In the genomic region with DNA sequence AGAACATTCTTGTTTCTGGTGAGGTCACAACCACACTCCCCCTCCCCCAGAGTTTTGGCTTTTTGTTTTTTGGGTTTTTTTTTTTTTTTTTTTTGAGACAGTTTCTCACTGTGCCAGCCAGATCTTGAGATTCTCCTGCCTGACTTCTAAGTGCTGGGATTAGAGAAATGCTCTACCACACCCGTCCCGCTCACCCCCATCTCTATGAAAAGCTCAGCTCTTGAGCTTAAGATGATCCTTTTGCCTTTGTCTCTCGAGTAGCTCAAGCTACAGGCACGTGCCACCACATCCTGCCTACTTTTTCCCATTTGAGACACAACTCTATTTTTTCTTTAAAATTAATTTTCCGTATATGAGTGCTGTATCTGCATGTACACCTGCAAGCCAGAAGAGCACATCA, we compare ENCODE assay signal across 2 mouse cellular contexts.
TF ChIP-seq lines count a peak whose summit lies in the region.

No protein-coding gene starts in this region.

TF ChIP-seq in CH12.LX, 34 proteins besides CTCF, POLR2A, EP300 and RAD21:
- TF ChIP-seq TBP (conservative IDR thresholded peaks at IDR 0.05; ENCODE audit: low read depth, low read length) (no peak), IRF4 (IDR thresholded peaks at IDR 0.05; ENCODE audit: low read depth, low read length) (no peak), USF1 (IDR thresholded peaks at IDR 0.05; ENCODE audit: low read depth, low read length) (no peak), CHD1 (IDR thresholded peaks at IDR 0.05; ENCODE audit: low read depth, low read length) (no peak), POLR2AphosphoS2 (IDR thresholded peaks at IDR 0.05; ENCODE audit: low read depth, low read length) (peak; percentile 85), NRF1 (IDR thresholded peaks at IDR 0.05; ENCODE audit: low read depth, low read length) (no peak), USF2 (conservative IDR thresholded peaks at IDR 0.05; ENCODE audit: low read depth, low read length) (no peak), GABPA (IDR thresholded peaks at IDR 0.05; ENCODE audit: insufficient replicate concordance, low read depth, low read length) (no peak), KAT2A (IDR thresholded peaks at IDR 0.05; ENCODE audit: insufficient replicate concordance, low read length) (no peak), ZMIZ1 (IDR thresholded peaks at IDR 0.05; ENCODE audit: low read depth, low read length) (peak; percentile 82), E2F4 (IDR thresholded peaks at IDR 0.05; ENCODE audit: insufficient replicate concordance, low read depth, low read length) (no peak), PAX5 (IDR thresholded peaks at IDR 0.05; ENCODE audit: low read length) (no peak), ZKSCAN1 (IDR thresholded peaks at IDR 0.05; ENCODE audit: borderline replicate concordance, low read depth, low read length) (no peak), SIN3A (IDR thresholded peaks at IDR 0.05; ENCODE audit: low read length) (no peak; the same call in 1 of the 2 replicates), JUN (IDR thresholded peaks at IDR 0.05; ENCODE audit: insufficient read depth, low read depth, low read length) (no peak), HCFC1 (IDR thresholded peaks at IDR 0.05; ENCODE audit: low read depth, low read length) (no peak), UBTF (IDR thresholded peaks at IDR 0.05; ENCODE audit: low read depth, low read length) (no peak), MXI1 (IDR thresholded peaks at IDR 0.05; ENCODE audit: low read depth, low read length) (no peak), MEF2A (IDR thresholded peaks at IDR 0.05; ENCODE audit: borderline replicate concordance, low read depth, low read length) (no peak), ZNF384 (IDR thresholded peaks at IDR 0.05; ENCODE audit: low read depth, low read length) (no peak; the same call in none of the 2 replicates), ELF1 (IDR thresholded peaks at IDR 0.05; ENCODE audit: low read depth, low read length) (no peak), JUND (conservative IDR thresholded peaks at IDR 0.05; ENCODE audit: low read depth, low read length) (no peak), MYC (IDR thresholded peaks at IDR 0.05; ENCODE audit: low read depth, low read length) (no peak), ZC3H11A (IDR thresholded peaks at IDR 0.05; ENCODE audit: low read depth, low read length) (no peak), CHD2 (IDR thresholded peaks at IDR 0.05; ENCODE audit: low read length) (peak; percentile 47; the same call in 1 of the 2 replicates), RCOR1 (conservative IDR thresholded peaks at IDR 0.05; ENCODE audit: low read depth, low read length) (no peak), BHLHE40 (IDR thresholded peaks at IDR 0.05; ENCODE audit: low read depth, low read length) (no peak)

TF ChIP-seq in MEL, 35 proteins besides CTCF, POLR2A, EP300 and RAD21:
- no peak for TF ChIP-seq ETS1 (IDR thresholded peaks at IDR 0.05; ENCODE audit: low read depth, low read length)
- no peak for TF ChIP-seq KAT2A (conservative IDR thresholded peaks at IDR 0.05; ENCODE audit: low read depth, low read length)
- TF ChIP-seq UBTF (IDR thresholded peaks at IDR 0.05; ENCODE audit: borderline replicate concordance, insufficient read depth, low read depth, low read length): no peak
- no peak for TF ChIP-seq MEF2A (IDR thresholded peaks at IDR 0.05; ENCODE audit: extremely low read depth, insufficient replicate concordance, low read depth, low read length, poor library complexity, severe bottlenecking)
- peak; percentile 67; the same call in 1 of the 2 replicates for TF ChIP-seq POLR2AphosphoS2 (IDR thresholded peaks at IDR 0.05; ENCODE audit: low read length)
- TF ChIP-seq ZNF384 (IDR thresholded peaks at IDR 0.05; ENCODE audit: low read depth, low read length): peak; percentile 54; the same call in 1 of the 2 replicates
- TF ChIP-seq NRF1 (IDR thresholded peaks at IDR 0.05; ENCODE audit: insufficient read depth, low read depth, low read length, poor library complexity, severe bottlenecking): no peak
- TF ChIP-seq TBP (IDR thresholded peaks at IDR 0.05; ENCODE audit: low read depth, low read length): no peak
- no peak for TF ChIP-seq MAFK (IDR thresholded peaks at IDR 0.05; ENCODE audit: borderline replicate concordance, low read depth, low read length)
- no peak for TF ChIP-seq ZMIZ1 (IDR thresholded peaks at IDR 0.05; ENCODE audit: low read depth, low read length)
- no peak for TF ChIP-seq MYC (IDR thresholded peaks at IDR 0.05; ENCODE audit: low read depth, low read length)
- TF ChIP-seq RCOR1 (IDR thresholded peaks at IDR 0.05; ENCODE audit: low read depth, low read length): no peak
- TF ChIP-seq JUND (IDR thresholded peaks at IDR 0.05; ENCODE audit: low read depth, low read length): no peak
- TF ChIP-seq TCF12 (IDR thresholded peaks at IDR 0.05; ENCODE audit: low read depth, low read length): no peak
- no peak for TF ChIP-seq MAX (IDR thresholded peaks at IDR 0.05; ENCODE audit: low read length)
- no peak for TF ChIP-seq GATA1 (IDR thresholded peaks at IDR 0.05; ENCODE audit: low read depth, low read length)
